Mouse (Mus musculus): ENCODE data around the gene Deaf1.
A peak's percentile ranks its signal among the peaks of the same experiment; 100 is the strongest.

Gene Deaf1

GRCm38 (mm10) chr7:141327469-141328372, at the start of gene Deaf1, which contains the start of gene Tmem80:
Gene Deaf1, minus strand, starts transcription at chr7:141327690.
Gene Tmem80, plus strand, starts transcription at chr7:141327739.
- DNase-seq: peak; percentile 100

- DNase-seq: no peak
Observed at GRCm38 (mm10) chr7:141374399-141374798, 46.9 kb upstream of the Deaf1 start.

GRCm38 (mm10) chr7:141373611-141374010, 46.1 kb upstream of the Deaf1 start:
- DNase-seq: no peak

- DNase-seq: no peak
Observed at GRCm38 (mm10) chr7:141371942-141372595, 44.6 kb upstream of the Deaf1 start.

- DNase-seq: no peak
Observed at GRCm38 (mm10) chr7:141369918-141370317, 42.4 kb upstream of the Deaf1 start.

GRCm38 (mm10) chr7:141367358-141367757, 39.9 kb upstream of the Deaf1 start:
- DNase-seq: no peak

GRCm38 (mm10) chr7:141365049-141365445, 37.6 kb upstream of the Deaf1 start:
- peak; percentile 71 for DNase-seq

- DNase-seq: no peak
Observed at GRCm38 (mm10) chr7:141364349-141365048, 37.0 kb upstream of the Deaf1 start.

- no peak for DNase-seq
Observed at GRCm38 (mm10) chr7:141363752-141364125, 36.2 kb upstream of the Deaf1 start.

- DNase-seq: peak; percentile 80
Observed at GRCm38 (mm10) chr7:141363106-141363751, 35.7 kb upstream of the Deaf1 start.

- no peak for DNase-seq
Observed at GRCm38 (mm10) chr7:141361510-141361909, 34.0 kb upstream of the Deaf1 start.

GRCm38 (mm10) chr7:141356971-141357370, 29.5 kb upstream of the Deaf1 start:
- peak; percentile 59 for DNase-seq

GRCm38 (mm10) chr7:141355626-141356326, 28.3 kb upstream of the Deaf1 start:
- DNase-seq: peak; percentile 58

GRCm38 (mm10) chr7:141355051-141355450, 27.6 kb upstream of the Deaf1 start:
- DNase-seq: no peak

- no peak for DNase-seq
Observed at GRCm38 (mm10) chr7:141351061-141351460, 23.6 kb upstream of the Deaf1 start.

- DNase-seq: no peak
Observed at GRCm38 (mm10) chr7:141344787-141345186, 17.3 kb upstream of the Deaf1 start.

- no peak for DNase-seq
Observed at GRCm38 (mm10) chr7:141343696-141344095, 16.2 kb upstream of the Deaf1 start.

GRCm38 (mm10) chr7:141343230-141343629, 15.7 kb upstream of the Deaf1 start:
- DNase-seq: no peak

GRCm38 (mm10) chr7:141341689-141342226, 14.3 kb upstream of the Deaf1 start:
- DNase-seq: no peak

- DNase-seq: no peak
Observed at GRCm38 (mm10) chr7:141340476-141340875, 13.0 kb upstream of the Deaf1 start.

- DNase-seq: no peak
Observed at GRCm38 (mm10) chr7:141340023-141340422, 12.5 kb upstream of the Deaf1 start.

All from layer of hippocampus, adult 9-11 months (tissue).